Mouse (Mus musculus) thymus, adult 2 months (tissue): ENCODE data around the gene Sparc. TPM values are rescaled to one million over a fixed set of nuclear protein-coding genes. Genes with fewer than 3 reads are reported as not detected.

Source experiments
- DNase-seq: peaks from one replicate; pipeline ENCODE4 v3.0.0; 2021
- H3K27ac ChIP-seq: fragments of 200-500 bp; 2 replicates; pipeline ENCODE4 v1.5.1; 2012; ENCODE audit warnings: low read length, control low read depth; ENCODE audit not compliant: control insufficient read depth, insufficient read depth
- H3K27me3 ChIP-seq: fragments of 200-500 bp; 2 replicates; pipeline ENCODE4 v1.6.1; 2012; ENCODE audit warnings: mild to moderate bottlenecking, low read length, moderate library complexity, mixed read lengths; ENCODE audit not compliant: control insufficient read depth, insufficient read depth
- H3K36me3 ChIP-seq: fragments of 200-500 bp; 2 replicates; pipeline ENCODE4 v1.6.1; 2012; ENCODE audit warnings: mild to moderate bottlenecking, low read length, moderate library complexity; ENCODE audit not compliant: control insufficient read depth, insufficient read depth
- H3K4me1 ChIP-seq: fragments of 200-500 bp; replicated peaks from 2 replicates; pipeline ENCODE4 v1.6.1; 2012; ENCODE audit warnings: low read length; ENCODE audit not compliant: control insufficient read depth, insufficient read depth
- H3K4me3 ChIP-seq: fragments of 200-500 bp; 2 replicates; pipeline ENCODE4 v1.5.1; 2012; ENCODE audit warnings: mild to moderate bottlenecking, low read length, control low read depth, moderate library complexity; ENCODE audit not compliant: control insufficient read depth, insufficient read depth
- CTCF ChIP-seq: fragments of 200-500 bp; IDR thresholded peaks from 2 replicates; pipeline ENCODE4 v1.5.1; 2012; ENCODE audit warnings: mild to moderate bottlenecking, control low read depth, low read length, moderate library complexity, borderline replicate concordance; ENCODE audit not compliant: control insufficient read depth, poor library complexity, insufficient read depth; ENCODE audit errors: extremely low read depth
- POLR2A ChIP-seq: fragments of 200-500 bp; IDR thresholded peaks from 2 replicates; pipeline ENCODE4 v1.6.1; 2012; ENCODE audit warnings: mild to moderate bottlenecking, low read length, control low read depth, moderate library complexity; ENCODE audit not compliant: control insufficient read depth, poor library complexity, insufficient read depth; ENCODE audit errors: extremely low read depth
- WGBS: fragments of 180-500 bp; shearing (Covaris S2); methylation state at CpG from one replicate; pipeline ENCODE4 v1.1.7; 2018; 5-methylcytosine and 5-hydroxymethylcytosine counted together
- polyA plus RNA-seq: library from polyadenylated mRNA; depleted of rRNA; stranded (reverse); fragments of >200 nt; gene quantifications from 2 replicates; pipeline ENCODE4 v1.2.3, GENCODE M21; 2012

Gene Sparc
- polyA plus RNA-seq, 1 experiment: 230 TPM

DNA sequence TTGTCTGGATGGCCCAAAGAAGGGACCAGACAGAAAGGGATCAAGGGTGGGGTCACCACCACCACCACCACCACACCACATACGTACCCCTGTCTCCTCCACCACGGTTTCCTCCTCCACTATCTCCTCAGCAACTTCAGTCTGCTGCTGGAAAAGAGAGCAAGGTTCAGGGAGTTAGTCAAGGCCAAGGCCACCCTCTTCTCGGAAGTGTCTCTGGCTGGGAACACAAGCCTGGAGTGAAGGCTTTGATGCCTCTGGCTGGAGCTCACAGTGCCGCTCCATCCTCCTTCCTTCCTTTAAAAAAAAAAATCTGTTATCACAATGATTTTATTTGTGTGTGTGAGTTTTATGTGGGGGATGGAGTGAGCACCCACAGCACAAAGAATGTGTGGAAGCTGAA, 15.8 kb downstream of the Sparc start:
- WGBS: 92% methylated on average over 4 of the region's 4 CpGs
- no peak overlapping the region for H3K27ac ChIP-seq
- H3K4me3 ChIP-seq: no peak overlapping the region
- no peaks in the 10 kb centered on the region for H3K36me3 ChIP-seq
- no peak for DNase-seq
- no peaks in the 10 kb centered on the region for H3K27me3 ChIP-seq
- TF ChIP-seq POLR2A: no peak
- no peak for TF ChIP-seq CTCF
- no peaks in the 10 kb centered on the region for H3K4me1 ChIP-seq

DNA sequence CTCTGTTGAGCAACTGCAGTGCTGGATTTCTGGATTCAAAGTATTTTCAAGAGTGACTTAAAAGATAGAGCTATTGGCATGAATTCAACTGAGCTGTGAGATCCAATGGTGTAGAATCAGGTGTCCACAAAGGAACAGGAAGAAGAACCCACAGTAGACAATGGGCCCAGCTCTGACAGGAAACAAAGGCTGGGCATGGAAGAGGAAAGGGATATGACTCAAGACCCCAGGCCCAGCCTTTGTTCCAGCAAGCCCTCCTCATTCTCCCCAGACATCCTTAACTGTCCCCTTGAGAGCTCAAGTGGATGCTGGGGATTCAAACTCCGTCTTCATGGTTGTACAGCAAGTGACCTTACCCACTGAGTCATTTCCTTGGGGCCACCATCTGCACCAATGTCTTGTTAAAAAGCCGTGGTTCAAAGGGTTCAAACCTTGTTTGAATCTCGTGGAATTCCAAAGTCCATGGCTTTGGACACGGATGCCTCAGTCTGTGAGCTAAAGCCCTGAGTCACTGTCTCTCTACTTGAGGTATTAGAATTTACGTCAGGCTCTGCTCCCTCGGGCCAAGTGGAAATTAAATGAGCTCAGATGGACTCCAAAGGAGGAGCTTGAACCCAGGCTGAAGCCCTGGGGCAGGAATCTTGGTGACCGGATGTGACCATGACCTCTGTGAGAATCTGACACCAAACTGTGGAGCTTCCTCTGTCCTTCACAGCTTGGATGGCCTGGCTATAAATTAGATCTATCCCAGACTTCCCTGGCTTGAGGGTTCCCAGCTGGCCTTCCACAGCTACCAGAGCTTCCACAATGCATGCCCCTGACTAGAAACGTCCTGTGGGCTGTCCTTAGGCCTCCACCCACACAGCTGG, 17.1 kb downstream of the Sparc start:
- 79% methylated on average over 8 of the region's 8 CpGs for WGBS
- no peaks in the 10 kb centered on the region for H3K36me3 ChIP-seq
- no peak for TF ChIP-seq CTCF
- TF ChIP-seq POLR2A: no peak
- H3K4me3 ChIP-seq: no peak overlapping the region
- no peak for DNase-seq
- H3K27me3 ChIP-seq: no peaks in the 10 kb centered on the region
- H3K4me1 ChIP-seq: no peaks in the 10 kb centered on the region
- H3K27ac ChIP-seq: no peak overlapping the region

DNA sequence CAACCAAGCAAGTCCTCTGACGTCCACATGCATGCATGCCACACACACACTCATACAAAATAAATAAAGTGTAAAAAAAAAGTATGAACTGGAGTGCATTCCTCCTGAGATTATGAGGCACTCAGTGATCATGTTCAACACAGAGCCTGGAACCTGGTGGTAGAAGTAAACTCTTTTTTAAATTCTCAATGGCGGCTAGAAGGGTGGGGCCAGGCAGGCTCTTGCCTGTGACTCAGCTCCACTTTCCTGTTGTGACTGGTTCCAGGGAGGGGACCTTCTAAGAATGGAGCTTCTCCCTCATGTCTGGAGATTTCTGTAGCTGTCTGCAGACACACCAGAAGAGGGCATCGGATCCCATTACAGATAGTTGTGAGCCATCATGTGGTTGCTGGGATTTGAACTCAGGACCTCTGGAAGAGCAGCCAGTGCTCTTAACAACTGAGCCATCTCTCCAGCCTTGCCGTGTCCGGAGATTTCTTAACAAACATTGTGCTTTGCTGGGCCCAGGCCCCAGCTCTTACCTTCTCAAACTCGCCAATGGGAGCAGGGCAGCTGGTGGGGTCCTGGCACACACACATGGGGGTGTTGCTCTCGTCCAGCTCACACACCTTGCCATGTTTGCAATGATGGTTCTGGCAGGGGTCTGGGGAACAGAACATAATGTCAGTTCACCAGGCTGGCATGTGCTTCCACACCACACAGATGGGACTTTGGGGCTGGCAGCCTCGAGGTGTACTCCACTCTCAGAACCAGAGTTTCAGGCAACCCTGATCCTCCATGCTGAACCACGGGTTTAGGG, 18.1 kb downstream of the Sparc start:
- H3K4me3 ChIP-seq: no peak overlapping the region
- H3K36me3 ChIP-seq: no peaks in the 10 kb centered on the region
- 86% methylated on average over 9 of the region's 9 CpGs for WGBS
- no peak overlapping the region for H3K27ac ChIP-seq
- no peak for DNase-seq
- no peak for TF ChIP-seq CTCF
- no peak for TF ChIP-seq POLR2A
- H3K4me1 ChIP-seq: no peaks in the 10 kb centered on the region
- no peaks in the 10 kb centered on the region for H3K27me3 ChIP-seq

DNA sequence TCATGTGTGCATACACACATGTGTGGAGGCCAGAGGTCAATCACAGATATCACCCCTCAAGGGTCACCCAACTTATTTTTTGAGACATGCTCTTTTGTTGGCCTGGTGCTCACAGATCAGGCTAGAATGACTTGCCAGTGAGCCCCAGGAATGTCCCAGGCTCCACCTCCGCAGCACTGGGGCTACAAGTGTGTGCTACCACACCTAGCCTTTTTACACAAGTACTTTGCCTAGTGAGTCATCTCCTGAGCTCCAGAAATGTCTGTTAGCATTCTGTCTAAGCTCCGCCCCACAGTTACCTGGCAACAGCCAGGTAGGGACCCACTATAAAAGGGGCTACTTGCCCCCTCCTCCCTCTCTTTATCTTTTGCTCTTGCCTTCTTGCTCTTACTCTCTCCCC, 22.1 kb downstream of the Sparc start:
- no peaks in the 10 kb centered on the region for H3K27me3 ChIP-seq
- TF ChIP-seq CTCF (no peak), POLR2A (no peak)
- WGBS: 95% methylated on average over 2 of the region's 2 CpGs
- H3K4me3 ChIP-seq: no peak overlapping the region
- no peak for DNase-seq
- H3K4me1 ChIP-seq: no peaks in the 10 kb centered on the region
- no peaks in the 10 kb centered on the region for H3K36me3 ChIP-seq
- H3K27ac ChIP-seq: no peak overlapping the region

DNA sequence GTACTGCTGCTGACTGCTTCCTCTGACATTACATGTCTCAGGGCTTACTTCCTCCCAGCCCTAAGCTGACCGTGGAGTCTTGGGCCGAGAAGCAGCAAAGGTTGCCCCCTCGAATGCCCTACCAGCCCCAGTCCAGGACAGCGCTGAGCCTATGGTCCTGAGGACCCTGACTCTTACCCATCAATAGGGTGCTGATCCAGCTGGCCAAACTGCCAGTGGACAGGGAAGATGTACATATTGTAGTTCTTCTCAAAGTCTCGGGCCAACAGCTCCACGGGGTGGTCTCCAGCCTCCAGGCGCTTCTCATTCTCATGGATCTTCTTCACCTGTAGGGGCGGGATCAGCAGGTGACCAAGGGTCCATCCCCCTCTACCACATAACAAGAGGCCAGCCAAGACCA, 24.6 kb downstream of the Sparc start:
- Histone ChIP-seq H3K27ac (no peak overlapping the region), H3K4me3 (no peak overlapping the region), H3K36me3 (no peaks in the 10 kb centered on the region), H3K4me1 (no peaks in the 10 kb centered on the region), H3K27me3 (no peaks in the 10 kb centered on the region)
- no peak for DNase-seq
- 91% methylated on average over 8 of the region's 8 CpGs for WGBS
- TF ChIP-seq CTCF: no peak

DNA sequence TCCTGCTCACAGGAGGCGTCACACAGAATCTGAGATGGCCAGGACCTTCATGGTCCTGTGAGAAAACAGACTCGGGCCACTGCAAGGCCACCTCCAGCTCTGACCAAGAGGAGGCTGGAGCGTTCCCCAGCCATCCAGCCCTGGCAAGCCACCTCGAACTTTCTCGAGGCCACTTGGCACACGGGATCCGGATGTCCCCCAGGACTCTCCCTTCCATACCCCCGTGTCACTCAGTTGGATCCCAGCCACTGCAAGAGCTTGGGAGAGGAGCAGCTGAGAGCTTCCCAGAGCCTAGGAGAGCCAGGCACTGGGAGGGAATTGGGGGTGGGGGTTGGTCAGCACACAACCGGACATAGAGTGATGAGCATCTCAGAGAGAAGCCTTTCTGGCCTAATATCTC, 25.5 kb downstream of the Sparc start:
- Histone ChIP-seq H3K27me3 (no peaks in the 10 kb centered on the region), H3K36me3 (no peaks in the 10 kb centered on the region), H3K27ac (no peak overlapping the region), H3K4me1 (no peaks in the 10 kb centered on the region), H3K4me3 (no peak overlapping the region)
- TF ChIP-seq POLR2A: no peak
- no peak for TF ChIP-seq CTCF
- 91% methylated on average over 9 of the region's 9 CpGs for WGBS
- no peak for DNase-seq
